Mouse (Mus musculus): ENCODE measurements around the gene Arxes1. TPM values are rescaled to one million over a fixed set of nuclear protein-coding genes. Genes with fewer than 3 reads are reported as not detected.
A peak's percentile ranks its signal among the peaks of the same experiment; 100 is the strongest.
"Not testable (repeated sequence)": the region's sequence is repeated elsewhere in the genome, so short reads cannot be mapped to it uniquely, and the experiment has no call there.

The Arxes1 gene
- 153 and 164 TPM in 2 replicates for polyA plus RNA-seq (2015; fragmentation: Nextera tagmentation; extraction: Ambion mirVana)

GRCm38 (mm10) chrX:136032799-136033763 is at the start of gene Arxes1:
Gene Arxes1, plus strand, starts transcription at chrX:136033367.
- H3K9me3 ChIP-seq; H3K4me1 ChIP-seq; H3K9ac ChIP-seq; H3K27me3 ChIP-seq (replicated peaks); H3K36me3 ChIP-seq (replicated peaks): not testable (repeated sequence)
- 31% methylated on average over 14 of the region's 49 CpGs for WGBS
- peak; percentile 95 for ATAC-seq (replicated peaks)
- peak within 1 kb of the TSS; percentile 42 for H3K4me2 ChIP-seq
- peak within 1 kb of the TSS; percentile 53; the same call in 1 of the 2 replicates for H3K27ac ChIP-seq
- H3K4me3 ChIP-seq = peak within 1 kb of the TSS; percentile 32

- Histone ChIP-seq H3K36me3 (replicated peaks) (no peaks in the 10 kb centered on the region), H3K4me2 (0 out of 2 replicates have a peak overlapping the region, but pooled peaks have one; percentile 16), H3K9ac (no peak overlapping the region), H3K9me3 (no peaks in the 10 kb centered on the region), H3K4me3 (no peak overlapping the region), H3K4me1 (peaks cover 7% of the 10 kb centered on the region), H3K27ac (peak overlapping the region; percentile 73), H3K27me3 (replicated peaks) (no peaks in the 10 kb centered on the region)
- 41% methylated on average over 6 of the region's 6 CpGs for WGBS
- peak; percentile 87 for ATAC-seq (replicated peaks)
Measured at GRCm38 (mm10) chrX:135984539-135985260, 48.5 kb upstream of the Arxes1 start.

- WGBS = 88% methylated on average over 3 of the region's 3 CpGs
- no peak for ATAC-seq (replicated peaks)
- Histone ChIP-seq H3K36me3 (replicated peaks) (no peaks in the 10 kb centered on the region), H3K4me1 (peaks cover 7% of the 10 kb centered on the region), H3K27me3 (replicated peaks) (no peaks in the 10 kb centered on the region), H3K9ac (no peak overlapping the region), H3K9me3 (no peaks in the 10 kb centered on the region), H3K27ac (no peak overlapping the region), H3K4me3 (no peak overlapping the region), H3K4me2 (no peak overlapping the region)
Measured at GRCm38 (mm10) chrX:135986267-135986666, 46.9 kb upstream of the Arxes1 start.

GRCm38 (mm10) chrX:135990661-135991060 is 42.5 kb upstream of the Arxes1 start:
- Histone ChIP-seq H3K4me2 (no peak overlapping the region), H3K27ac (no peak overlapping the region), H3K4me1 (no peaks in the 10 kb centered on the region), H3K4me3 (no peak overlapping the region), H3K36me3 (replicated peaks) (no peaks in the 10 kb centered on the region), H3K27me3 (replicated peaks) (no peaks in the 10 kb centered on the region), H3K9ac (no peak overlapping the region), H3K9me3 (no peaks in the 10 kb centered on the region)
- WGBS = 85% methylated on average over 2 of the region's 2 CpGs
- ATAC-seq (replicated peaks) = no peak

- H3K27me3 ChIP-seq (replicated peaks); H3K9me3 ChIP-seq; H3K4me1 ChIP-seq; H3K9ac ChIP-seq; H3K36me3 ChIP-seq (replicated peaks): not testable (repeated sequence)
- WGBS = 26% methylated on average over 2 of the region's 3 CpGs
- H3K4me2 ChIP-seq = peak overlapping the region; percentile 34; the same call in 1 of the 2 replicates
- peak; percentile 95 for ATAC-seq (replicated peaks)
- H3K27ac ChIP-seq = 0 out of 2 replicates have a peak overlapping the region, but pooled peaks have one; percentile 50
- peak overlapping the region; percentile 5; the same call in 1 of the 2 replicates for H3K4me3 ChIP-seq
Measured at GRCm38 (mm10) chrX:135993192-135993594, 40.0 kb upstream of the Arxes1 start.

- H3K36me3 ChIP-seq (replicated peaks); H3K9ac ChIP-seq; H3K4me1 ChIP-seq; H3K27me3 ChIP-seq (replicated peaks); H3K9me3 ChIP-seq: not testable (repeated sequence)
- Histone ChIP-seq H3K4me3 (peak within 1 kb of the TSS; percentile 39), H3K27ac (0 out of 2 replicates have a peak within 1 kb of the TSS, but pooled peaks have one; percentile 50), H3K4me2 (peak within 1 kb of the TSS; percentile 46)
- 6% methylated on average over 12 of the region's 39 CpGs for WGBS
- ATAC-seq (replicated peaks) = peak; percentile 94
Measured at GRCm38 (mm10) chrX:135993664-135994119, 39.5 kb upstream of the Arxes1 start, which contains the start of gene Arxes2. Gene Arxes2, plus strand, starts transcription at chrX:135993824.

GRCm38 (mm10) chrX:136007199-136007843 is 25.8 kb upstream of the Arxes1 start:
- H3K27ac ChIP-seq = no peak overlapping the region
- H3K9me3 ChIP-seq = no peaks in the 10 kb centered on the region
- H3K4me3 ChIP-seq = no peak overlapping the region
- ATAC-seq (replicated peaks) = no peak
- no peak overlapping the region for H3K9ac ChIP-seq
- H3K27me3 ChIP-seq (replicated peaks) = no peaks in the 10 kb centered on the region
- WGBS = 23% methylated on average over 5 of the region's 5 CpGs
- H3K4me2 ChIP-seq = no peak overlapping the region
- H3K4me1 ChIP-seq = no peaks in the 10 kb centered on the region
- no peaks in the 10 kb centered on the region for H3K36me3 ChIP-seq (replicated peaks)

- no peak overlapping the region for H3K4me2 ChIP-seq
- no peaks in the 10 kb centered on the region for H3K27me3 ChIP-seq (replicated peaks)
- H3K4me1 ChIP-seq = no peaks in the 10 kb centered on the region
- H3K9me3 ChIP-seq = no peaks in the 10 kb centered on the region
- H3K9ac ChIP-seq = no peak overlapping the region
- no peak for ATAC-seq (replicated peaks)
- H3K27ac ChIP-seq = no peak overlapping the region
- no peaks in the 10 kb centered on the region for H3K36me3 ChIP-seq (replicated peaks)
- no peak overlapping the region for H3K4me3 ChIP-seq
- WGBS = 32% methylated on average over 2 of the region's 2 CpGs
Measured at GRCm38 (mm10) chrX:136014392-136014791, 18.8 kb upstream of the Arxes1 start.

- no peaks in the 10 kb centered on the region for H3K36me3 ChIP-seq (replicated peaks)
- no peak overlapping the region for H3K27ac ChIP-seq
- H3K9ac ChIP-seq = no peak overlapping the region
- H3K27me3 ChIP-seq (replicated peaks) = no peaks in the 10 kb centered on the region
- no peaks in the 10 kb centered on the region for H3K9me3 ChIP-seq
- 36% methylated on average over 1 of the region's 1 CpGs for WGBS
- H3K4me3 ChIP-seq = no peak overlapping the region
- H3K4me2 ChIP-seq = no peak overlapping the region
- no peak for ATAC-seq (replicated peaks)
- no peaks in the 10 kb centered on the region; the same call in none of the 2 replicates for H3K4me1 ChIP-seq
Measured at GRCm38 (mm10) chrX:136030331-136030730, 2.8 kb upstream of the Arxes1 start.

- H3K9ac ChIP-seq = no peak overlapping the region
- no peaks in the 10 kb centered on the region for H3K36me3 ChIP-seq (replicated peaks)
- no peak overlapping the region for H3K4me2 ChIP-seq
- H3K4me3 ChIP-seq = no peak overlapping the region
- no peaks in the 10 kb centered on the region for H3K4me1 ChIP-seq
- 88% methylated on average over 1 of the region's 1 CpGs for WGBS
- no peak for ATAC-seq (replicated peaks)
- no peak overlapping the region for H3K27ac ChIP-seq
- no peaks in the 10 kb centered on the region for H3K27me3 ChIP-seq (replicated peaks)
- H3K9me3 ChIP-seq = no peaks in the 10 kb centered on the region
Measured at GRCm38 (mm10) chrX:136043726-136044125, 10.6 kb downstream of the Arxes1 start.

- no peak overlapping the region for H3K4me2 ChIP-seq
- peak; percentile 81 for ATAC-seq (replicated peaks)
- whole genome bisulfite sequencing = 12% methylated on average over 5 of the region's 5 CpGs
- H3K36me3 ChIP-seq (replicated peaks) = no peaks in the 10 kb centered on the region
- no peaks in the 10 kb centered on the region for H3K4me1 ChIP-seq
- H3K9me3 ChIP-seq = no peaks in the 10 kb centered on the region
- H3K9ac ChIP-seq = no peak overlapping the region
- H3K27me3 ChIP-seq (replicated peaks) = no peaks in the 10 kb centered on the region; the same call in 1 of the 2 replicates
- H3K27ac ChIP-seq = no peak overlapping the region
- H3K4me3 ChIP-seq = no peak overlapping the region
Measured at GRCm38 (mm10) chrX:136047528-136047927, 14.4 kb downstream of the Arxes1 start.

GRCm38 (mm10) chrX:136051219-136051618 is 18.1 kb downstream of the Arxes1 start:
- H3K36me3 ChIP-seq (replicated peaks) = no peaks in the 10 kb centered on the region
- no peak overlapping the region for H3K27ac ChIP-seq
- H3K4me2 ChIP-seq = no peak overlapping the region
- H3K4me3 ChIP-seq = no peak overlapping the region
- ATAC-seq (replicated peaks) = no peak
- no peaks in the 10 kb centered on the region for H3K4me1 ChIP-seq
- WGBS = 77% methylated on average over 2 of the region's 2 CpGs
- no peaks in the 10 kb centered on the region; the same call in 1 of the 2 replicates for H3K27me3 ChIP-seq (replicated peaks)
- H3K9me3 ChIP-seq = no peaks in the 10 kb centered on the region
- H3K9ac ChIP-seq = no peak overlapping the region
